Mouse (Mus musculus): Measurements from ENCODE around the gene Bex2. TPM values are rescaled to one million over a fixed set of nuclear protein-coding genes. Genes with fewer than 3 reads are reported as not detected.

Gene Bex2
- 100 to 1,000 TPM; 365 to 379 TPM for total RNA-seq (2021)
- long read RNA-seq, experiment 1, transcript Bex2-201 (3 exons, 903 nt), result major isoform, 213 of 331 reads
- long read RNA-seq, experiment 1, partial matches to known transcripts, result 116 of 331 reads
- long read RNA-seq, experiment 1, other reads (novel, unspliced or antisense), result 2 of 331 reads
- long read RNA-seq, experiment 2, transcript Bex2-201 (3 exons, 903 nt), result major isoform, 261 of 395 reads
- long read RNA-seq, experiment 2, partial matches to known transcripts, result 133 of 395 reads
- long read RNA-seq, experiment 2, other reads (novel, unspliced or antisense), result 1 of 395 reads

GRCm38 (mm10) chrX:136068020-136068419 lies at the start of gene Bex2:
Gene Bex2 (minus strand): TSS chrX:136068236.
- Histone ChIP-seq H3K4me3 (peak within 1 kb of the TSS; percentile 51), H3K27ac (peak within 1 kb of the TSS; percentile 70; the same call in 1 of the 2 replicates)
- peak; percentile 1 to 34 for DNase-seq (ENCODE audit: low spot score in 2 of 2)

- peak; percentile 75 to 82 for DNase-seq (ENCODE audit: low spot score in 2 of 2)
- TF ChIP-seq CTCF (conservative IDR thresholded peaks at IDR 0.05), result no peak
- peak overlapping the region; percentile 90 for H3K27ac ChIP-seq
- peak overlapping the region; percentile 57 for H3K4me3 ChIP-seq
These were observed 47.5 kb upstream of the Bex2 start for GRCm38 (mm10) chrX:136115419-136115961.

DNA sequence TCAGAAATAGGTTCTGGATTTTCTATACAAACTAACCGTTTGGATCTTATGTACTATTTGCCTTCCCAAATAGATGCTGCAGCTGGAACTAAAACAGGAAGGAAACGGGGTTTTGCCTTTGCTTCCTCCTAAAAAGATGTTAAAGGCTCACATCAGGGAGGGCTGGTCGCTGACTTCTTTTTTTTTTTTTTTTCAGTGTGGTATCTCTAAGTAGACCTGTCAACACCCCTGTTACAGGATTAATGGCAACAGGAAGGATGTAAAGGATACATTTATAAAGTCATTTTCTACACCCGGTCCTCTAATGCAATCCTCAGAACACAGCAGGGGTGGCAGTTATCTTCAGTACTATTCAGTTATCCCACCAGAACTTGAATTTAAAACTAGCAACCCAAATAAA lies 47.0 kb upstream of the Bex2 start:
- no peak overlapping the region for H3K27ac ChIP-seq
- no peak for DNase-seq (ENCODE audit: low spot score in 2 of 2)
- H3K4me3 ChIP-seq, result peak overlapping the region; percentile 57
- no peak for TF ChIP-seq CTCF (conservative IDR thresholded peaks at IDR 0.05)

GRCm38 (mm10) chrX:136107942-136108341 lies 39.9 kb upstream of the Bex2 start:
- TF ChIP-seq CTCF (conservative IDR thresholded peaks at IDR 0.05), result peak; percentile 82
- peak; percentile 45 to 61 for DNase-seq (ENCODE audit: low spot score in 2 of 2)
- peak overlapping the region; percentile 43; the same call in 1 of the 2 replicates for H3K27ac ChIP-seq
- no peak overlapping the region for H3K4me3 ChIP-seq

- Histone ChIP-seq H3K27ac (peak overlapping the region; percentile 80), H3K4me3 (no peak overlapping the region)
- TF ChIP-seq CTCF (conservative IDR thresholded peaks at IDR 0.05), result no peak
- peak; percentile 17 to 49 for DNase-seq (ENCODE audit: low spot score in 2 of 2)
These were observed 36.7 kb upstream of the Bex2 start for GRCm38 (mm10) chrX:136104724-136105088.

DNA sequence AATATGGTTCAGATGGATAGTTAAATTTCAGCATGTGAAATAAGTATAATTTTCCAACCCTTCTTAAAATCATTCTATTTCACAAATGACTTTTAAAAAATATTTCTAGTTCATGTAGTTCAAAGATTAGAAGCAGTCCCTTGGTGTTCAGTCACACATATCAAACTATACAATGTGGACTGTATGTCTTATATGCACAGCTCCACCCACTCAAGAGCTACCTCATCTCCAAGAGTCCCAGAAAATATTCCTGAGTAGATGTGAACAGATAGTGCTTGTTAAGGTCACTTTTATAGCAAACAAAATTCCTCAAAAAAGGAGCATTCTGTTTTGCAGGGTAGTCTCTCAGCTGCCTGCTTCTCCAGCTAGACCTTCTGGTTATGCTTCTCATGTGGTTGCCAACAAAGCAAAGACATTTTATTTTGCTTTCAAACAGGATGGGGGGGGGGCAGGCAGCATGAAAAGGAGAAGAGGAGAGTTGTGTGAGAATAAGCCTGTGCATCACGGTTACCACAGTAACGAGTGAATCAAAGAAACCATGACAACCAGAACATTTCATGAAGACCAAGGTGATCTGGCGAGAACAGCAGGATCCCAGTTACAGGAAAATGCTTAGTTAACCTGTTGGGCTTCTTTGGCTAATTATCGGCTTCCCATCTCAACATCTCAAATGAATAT lies 36.1 kb upstream of the Bex2 start:
- no peak for TF ChIP-seq CTCF (conservative IDR thresholded peaks at IDR 0.05)
- Histone ChIP-seq H3K27ac (peak overlapping the region; percentile 80), H3K4me3 (no peak overlapping the region)
- peak in 1 of 2 experiments; percentile 42 for DNase-seq (ENCODE audit: low spot score in 2 of 2)

DNA sequence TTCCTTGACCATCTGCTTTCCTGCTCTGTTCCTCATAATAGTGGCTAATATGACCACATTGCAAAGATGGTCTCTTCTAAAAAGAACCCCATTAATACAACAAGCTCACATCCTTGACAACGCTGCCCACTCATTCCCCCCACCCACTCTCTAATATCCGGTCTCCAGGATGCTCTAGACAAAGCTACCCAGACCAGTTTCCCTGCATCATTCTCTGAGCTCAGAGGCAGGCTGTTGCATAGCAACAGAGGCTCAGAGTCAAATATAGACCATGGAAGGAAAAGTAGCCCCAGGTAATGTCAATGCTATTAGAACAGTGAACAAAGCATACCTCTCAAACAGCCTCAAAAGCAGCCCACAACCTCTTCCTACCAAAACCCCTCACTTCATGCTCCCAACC lies 26.4 kb upstream of the Bex2 start:
- no peak for TF ChIP-seq CTCF (conservative IDR thresholded peaks at IDR 0.05)
- H3K4me3 ChIP-seq, result no peak overlapping the region
- peak overlapping the region; percentile 78 for H3K27ac ChIP-seq
- peak; percentile 19 to 58 for DNase-seq (ENCODE audit: low spot score in 2 of 2)

- H3K27ac ChIP-seq, result no peak overlapping the region
- DNase-seq (ENCODE audit: low spot score in 2 of 2), result no peak
- H3K4me3 ChIP-seq, result no peak overlapping the region
- no peak for TF ChIP-seq CTCF (conservative IDR thresholded peaks at IDR 0.05)
These were observed 24.7 kb upstream of the Bex2 start for GRCm38 (mm10) chrX:136092497-136093279.

DNA sequence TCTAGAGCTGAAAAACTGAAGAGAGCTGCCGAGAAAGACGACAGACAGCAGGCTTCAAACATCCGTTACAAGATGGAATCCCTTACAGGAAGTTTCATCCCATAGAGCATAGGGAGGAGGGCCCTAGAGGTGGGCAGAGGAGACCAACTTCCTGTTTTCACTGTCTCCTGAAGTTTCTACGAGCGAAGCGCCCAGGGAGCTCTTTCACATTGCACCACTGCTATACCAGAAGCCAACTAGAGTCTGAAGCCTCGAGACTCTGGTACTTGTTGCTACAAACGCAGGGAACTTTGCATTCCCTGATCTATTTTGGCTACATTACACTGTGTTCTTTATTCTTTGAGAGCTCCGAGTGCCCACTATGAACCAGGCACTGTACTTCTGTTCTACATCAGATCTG lies 17.1 kb upstream of the Bex2 start, which contains the start of gene Nxf3:
Gene Nxf3, minus strand, starts transcription at position 101 of the 400 bp plus-strand sequence.
- DNase-seq (ENCODE audit: low spot score in 2 of 2), result no peak
- Histone ChIP-seq H3K27ac (no peak within 1 kb of the TSS), H3K4me3 (no peak within 1 kb of the TSS)
- no peak for TF ChIP-seq CTCF (conservative IDR thresholded peaks at IDR 0.05)

DNA sequence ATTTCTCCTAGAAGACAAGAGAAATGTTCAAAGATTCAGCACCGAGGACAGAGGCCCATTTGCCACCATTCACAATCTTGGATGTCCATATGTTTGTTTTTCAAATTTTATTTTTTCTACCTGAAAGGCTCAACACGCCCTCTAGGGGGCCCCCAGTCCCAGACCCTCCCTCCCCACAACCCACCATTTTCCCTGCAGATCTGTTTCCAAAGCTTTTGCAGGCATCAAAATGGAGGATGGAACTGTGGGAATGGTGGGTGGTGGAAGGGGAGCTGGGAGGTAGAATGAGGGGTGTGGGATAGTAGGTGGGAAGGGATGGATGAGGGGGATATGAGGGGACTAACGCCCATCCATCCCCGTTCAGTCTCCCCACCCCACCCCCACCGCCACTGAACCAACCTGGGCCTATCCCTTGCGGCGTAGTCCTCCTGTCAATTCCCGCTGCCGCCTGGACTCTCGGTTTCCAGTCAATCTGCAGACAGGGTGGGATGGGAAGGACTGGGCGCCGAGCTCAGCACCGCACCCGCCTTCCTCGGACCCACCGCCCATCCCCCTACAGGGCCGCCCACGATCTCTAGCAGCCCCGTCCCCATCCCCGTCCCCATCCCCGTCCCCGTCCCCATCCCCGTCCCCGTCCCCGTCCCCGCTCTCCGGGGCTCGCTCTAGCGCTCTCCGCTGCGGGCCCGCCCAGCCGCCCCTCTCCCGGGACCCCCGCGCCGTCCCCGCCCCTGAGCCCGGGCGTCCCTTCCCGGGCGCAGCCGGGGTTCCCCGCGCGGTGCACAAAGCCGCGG lies 640 bp downstream of the Bex2 start:
- peak in 1 of 2 experiments; percentile 21 for DNase-seq (ENCODE audit: low spot score in 2 of 2)
- peak; percentile 69 for TF ChIP-seq CTCF (conservative IDR thresholded peaks at IDR 0.05)
- H3K27ac ChIP-seq, result peak overlapping the region; percentile 70; the same call in 1 of the 2 replicates
- H3K4me3 ChIP-seq, result peak overlapping the region; percentile 51

DNA sequence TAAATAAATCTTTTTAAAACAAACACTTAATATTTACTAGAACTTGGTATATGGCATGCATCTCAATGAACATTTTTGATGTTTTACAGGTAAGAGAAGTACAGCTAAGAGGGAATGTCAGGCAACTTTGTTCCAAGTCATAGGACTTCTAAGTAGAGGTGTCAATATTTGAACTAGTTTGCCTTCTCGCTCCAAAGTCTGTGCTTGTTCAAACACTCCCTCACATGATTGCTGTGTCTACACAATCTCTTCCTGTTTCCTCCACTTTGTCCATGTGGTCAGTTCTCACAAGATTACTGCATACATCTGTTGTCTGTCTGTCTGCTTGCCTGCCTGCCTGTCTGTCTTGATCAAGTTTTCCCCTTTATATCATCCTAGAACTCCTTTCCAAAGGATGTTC lies 7.3 kb downstream of the Bex2 start:
- Histone ChIP-seq H3K4me3 (no peak overlapping the region), H3K27ac (no peak overlapping the region)
- TF ChIP-seq CTCF (conservative IDR thresholded peaks at IDR 0.05), result no peak
- no peak for DNase-seq (ENCODE audit: low spot score in 2 of 2)

GRCm38 (mm10) chrX:136051219-136051618 lies 16.8 kb downstream of the Bex2 start:
- H3K4me3 ChIP-seq, result no peak overlapping the region
- H3K27ac ChIP-seq, result no peak overlapping the region
- no peak for DNase-seq (ENCODE audit: low spot score in 2 of 2)
- no peak for TF ChIP-seq CTCF (conservative IDR thresholded peaks at IDR 0.05)
